Mouse (Mus musculus) ES-E14 (cell line): ENCODE data around the gene Tmem256.

Experiments
- CHD2 ChIP-seq: IDR thresholded peaks from 2 replicates; pipeline ENCODE4 v1.6.1; 2014; ENCODE audit warnings: mild to moderate bottlenecking, low read depth, low read length, inconsistent platforms
- HCFC1 ChIP-seq: IDR thresholded peaks from 2 replicates; pipeline ENCODE4 v1.6.1; 2012; ENCODE audit warnings: low read length, inconsistent platforms, borderline replicate concordance; ENCODE audit not compliant: insufficient read depth
- MAFK ChIP-seq: IDR thresholded peaks from 2 replicates; pipeline ENCODE4 v1.6.1; 2014; ENCODE audit warnings: mild to moderate bottlenecking, low read depth, low read length, inconsistent platforms; ENCODE audit not compliant: insufficient read depth
- ZC3H11A ChIP-seq: IDR thresholded peaks from 2 replicates; pipeline ENCODE4 v1.6.1; 2012; ENCODE audit warnings: low read depth, mild to moderate bottlenecking, inconsistent platforms, low read length, borderline replicate concordance
- ZNF384 ChIP-seq: IDR thresholded peaks from 2 replicates; pipeline ENCODE4 v1.6.1; 2012; ENCODE audit warnings: low read depth, low read length, inconsistent platforms

GRCm38 (mm10) chr11:69801379-69801977 lies 36.8 kb upstream of the Tmem256 start, which contains the start of gene Fgf11:
- TF ChIP-seq ZNF384 (no peak), MAFK (no peak), HCFC1 (no peak), CHD2 (no peak), ZC3H11A (no peak)
